Mouse (Mus musculus) kidney, adult 9 months (tissue): ENCODE results near the gene Olfr222.
A peak's percentile ranks its signal among the peaks of the same experiment; 100 is the strongest.

Experiments
- DNase-seq: peaks from one replicate; pipeline ENCODE4 v3.0.0; 2022

The Olfr222 gene

GRCm38 (mm10) chr11:59540123-59540522 lies 35.9 kb downstream of the Olfr222 start:
- DNase-seq, result no peak

GRCm38 (mm10) chr11:59538387-59538786 lies 37.6 kb downstream of the Olfr222 start:
- peak; percentile 45 for DNase-seq

- DNase-seq, result peak; percentile 31
Observed at GRCm38 (mm10) chr11:59537218-59538130, 38.6 kb downstream of the Olfr222 start.

- DNase-seq, result no peak
Observed at GRCm38 (mm10) chr11:59531562-59531961, 44.5 kb downstream of the Olfr222 start.

- DNase-seq, result no peak
Observed at GRCm38 (mm10) chr11:59530870-59531535, 45.0 kb downstream of the Olfr222 start.

GRCm38 (mm10) chr11:59530221-59530620 lies 45.8 kb downstream of the Olfr222 start:
- DNase-seq, result no peak

GRCm38 (mm10) chr11:59526472-59527080 lies 49.5 kb downstream of the Olfr222 start, which contains the start of gene Zkscan17:
Zkscan17 (minus strand) TSS chr11:59526751.
- DNase-seq, result peak; percentile 44

- peak; percentile 87 for DNase-seq
Observed at GRCm38 (mm10) chr11:59525237-59525636, 50.8 kb downstream of the Olfr222 start.

GRCm38 (mm10) chr11:59524150-59524549 lies 51.9 kb downstream of the Olfr222 start:
- no peak for DNase-seq
